Comparison of ENCODE assay signal across 9 mouse cellular contexts in the genomic region with DNA sequence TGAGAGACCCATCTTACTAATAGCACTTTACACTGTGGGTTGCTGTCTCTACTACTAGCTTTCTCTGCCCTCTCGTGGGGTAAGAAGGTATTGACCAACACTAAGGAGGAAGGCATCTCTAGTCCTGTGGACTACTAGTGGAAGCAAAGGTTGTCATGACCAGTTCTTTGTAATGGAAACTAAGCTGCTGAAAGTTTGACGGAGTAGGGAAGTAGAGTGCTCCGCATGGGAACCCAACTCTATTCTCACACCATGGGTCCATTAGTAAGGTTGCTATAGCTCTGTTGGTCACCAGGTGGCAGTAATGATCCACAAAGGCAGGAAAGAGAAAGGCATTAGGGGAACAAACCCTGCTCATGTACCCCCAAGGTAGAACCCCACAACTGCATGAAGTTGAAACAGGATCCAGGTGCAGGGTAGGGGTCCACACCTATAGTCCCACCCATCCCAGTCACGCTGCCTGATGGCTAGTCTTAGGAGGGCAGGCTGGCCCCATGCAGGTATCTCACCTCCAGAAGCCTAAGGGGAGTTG. TPM values are rescaled to one million over a fixed set of nuclear protein-coding genes. Genes with fewer than 3 reads are reported as not detected.
DNase-seq lines count a peak whose midpoint lies in the region; ATAC-seq and TF ChIP-seq lines count a peak whose summit lies in the region.
"Had no signal": no experiment of that assay in that cellular context is flagged by ENCODE, and none has a peak within 500 bp of the region (broad histone marks: within the 10 kb centered on the region; RNA-seq: fewer than 3 reads in every experiment).

No protein-coding gene starts in this region.

- no peak for TF ChIP-seq EP300 in CH12.LX (IDR thresholded peaks at IDR 0.05; ENCODE audit: low read length)
- TF ChIP-seq EP300 in heart, postnatal 0 days (IDR thresholded peaks at IDR 0.05; ENCODE audit: low read depth), result no peak
- no peak for TF ChIP-seq EP300 in liver, embryonic 14.5 days (IDR thresholded peaks at IDR 0.05; ENCODE audit: low read depth)

- H3K79me2 ChIP-seq in CH12.LX (replicated peaks; ENCODE audit: control insufficient read depth, extremely low read depth, insufficient read depth, poor library complexity, severe bottlenecking), result 0 out of 2 replicates have a peak, but pooled peaks cover 3% of the 10 kb centered on the region

- peak; percentile 72 for DNase-seq in CH12.LX (ENCODE audit: extremely low read depth)
- peak; percentile 61 for DNase-seq in heart, postnatal 0 days (ENCODE audit: low spot score)
- DNase-seq in kidney, postnatal 36 days, result peak; percentile 68 to 80
- peak in 1 of 3 experiments; percentile 37 for DNase-seq in liver, embryonic 14.5 days (ENCODE audit: low read depth in 3 of 3, low spot score in 3 of 3)
- DNase-seq in telencephalon, adult 2 months (ENCODE audit: low read depth, low spot score), result peak; percentile 35

- peak; percentile 71 for TF ChIP-seq RAD21 in CH12.LX (IDR thresholded peaks at IDR 0.05; ENCODE audit: low read depth, low read length)

- in situ Hi-C loops in CH12.LX (cut with MboI; ENCODE audit: low pct_ligation_motif_present, low pct_unique_long_range_greater_than_20kb, low sequenced_read_pairs), result no loop called here

- no peaks in the 10 kb centered on the region for H3K27me3 ChIP-seq in CH12.LX (replicated peaks)
- H3K27me3 ChIP-seq in heart, postnatal 0 days (ENCODE audit: control insufficient read depth, insufficient read depth, low read length), result no peaks in the 10 kb centered on the region
- H3K27me3 ChIP-seq in liver, embryonic 14.5 days (ENCODE audit: control insufficient read depth, insufficient read depth, low read length), result no peaks in the 10 kb centered on the region
- H3K27me3 ChIP-seq in neural tube, embryonic 12.5 days (replicated peaks), result no peaks in the 10 kb centered on the region

- no peak; the same call in 1 of the 2 replicates for TF ChIP-seq POLR2A in CH12.LX (IDR thresholded peaks at IDR 0.05; ENCODE audit: low read depth, low read length)
- TF ChIP-seq POLR2A in bone marrow macrophage, adult 2 months (IDR thresholded peaks at IDR 0.05; ENCODE audit: borderline replicate concordance, low read depth, low read length), result no peak
- TF ChIP-seq POLR2A in embryonic fibroblast, embryonic 13.5 days (IDR thresholded peaks at IDR 0.05; ENCODE audit: low read depth, low read length), result no peak

- peak; percentile 46 for ATAC-seq in heart, postnatal 0 days (ENCODE audit: insufficient read depth, low read depth)
- peak; percentile 47 for ATAC-seq in liver, embryonic 14.5 days (ENCODE audit: insufficient read depth)
- peak; percentile 76 for ATAC-seq in neural tube, embryonic 12.5 days (ENCODE audit: low FRiP score, low read depth)

- H3K36me3 ChIP-seq in CH12.LX (replicated peaks in 1 of 2; ENCODE audit: control insufficient read depth in 1 of 2, insufficient read depth in 1 of 2, low read length in 1 of 2), result peaks cover 41 to 82% of the 10 kb centered on the region in 2 experiments
- peaks cover 50% of the 10 kb centered on the region for H3K36me3 ChIP-seq in heart, postnatal 0 days (replicated peaks; ENCODE audit: control insufficient read depth, insufficient read depth, low read length)
- peaks cover 44% of the 10 kb centered on the region for H3K36me3 ChIP-seq in liver, embryonic 14.5 days (replicated peaks; ENCODE audit: control insufficient read depth, insufficient read depth, low read depth)
- peaks cover 56% of the 10 kb centered on the region for H3K36me3 ChIP-seq in neural tube, embryonic 12.5 days

- H3K4me3 ChIP-seq in CH12.LX (replicated peaks in 1 of 3; ENCODE audit: low read depth in 2 of 3, low read length in 2 of 3, poor library complexity in 1 of 3), result no peak overlapping the region
- no peak overlapping the region for H3K4me3 ChIP-seq in bone marrow macrophage, adult 2 months (ENCODE audit: insufficient read depth, low read length)
- no peak overlapping the region for H3K4me3 ChIP-seq in embryonic fibroblast, embryonic 13.5 days (ENCODE audit: insufficient read depth, low read length)
- H3K4me3 ChIP-seq in heart, postnatal 0 days (ENCODE audit: low read depth, low read length), result no peak overlapping the region
- no peak overlapping the region for H3K4me3 ChIP-seq in liver, embryonic 14.5 days (ENCODE audit: insufficient read depth in 1 of 2, low read depth in 2 of 2, low read length in 2 of 2)
- H3K4me3 ChIP-seq in neural tube, embryonic 12.5 days, result no peak overlapping the region

- H3K4me2 ChIP-seq in CH12.LX (ENCODE audit: insufficient read depth, low read depth, poor library complexity, severe bottlenecking), result no peak overlapping the region
- no peak overlapping the region for H3K4me2 ChIP-seq in heart, postnatal 0 days (ENCODE audit: low read depth, low read length)
- no peak overlapping the region for H3K4me2 ChIP-seq in liver, embryonic 14.5 days (ENCODE audit: low read depth)
- no peak overlapping the region for H3K4me2 ChIP-seq in neural tube, embryonic 12.5 days (replicated peaks)

- no peaks in the 10 kb centered on the region for H3K9me3 ChIP-seq in CH12.LX (replicated peaks; ENCODE audit: low read length)
- no peaks in the 10 kb centered on the region for H3K9me3 ChIP-seq in heart, postnatal 0 days (replicated peaks; ENCODE audit: control insufficient read depth, low read length)
- no peaks in the 10 kb centered on the region for H3K9me3 ChIP-seq in liver, embryonic 14.5 days (ENCODE audit: control insufficient read depth, low read length)
- no peaks in the 10 kb centered on the region for H3K9me3 ChIP-seq in neural tube, embryonic 12.5 days

- peaks cover 0 to 3% of the 10 kb centered on the region in 2 experiments; a peak in 1 of 4 replicates for H3K4me1 ChIP-seq in CH12.LX (ENCODE audit: control insufficient read depth in 1 of 2, insufficient read depth in 2 of 2)
- H3K4me1 ChIP-seq in bone marrow macrophage, adult 2 months (ENCODE audit: control insufficient read depth, insufficient read depth, low read length), result 0 out of 2 replicates have a peak, but pooled peaks cover 6% of the 10 kb centered on the region
- H3K4me1 ChIP-seq in embryonic fibroblast, embryonic 13.5 days (ENCODE audit: control insufficient read depth, insufficient read depth, low read length), result no peaks in the 10 kb centered on the region
- no peaks in the 10 kb centered on the region for H3K4me1 ChIP-seq in heart, postnatal 0 days (ENCODE audit: control insufficient read depth, insufficient read depth)
- H3K4me1 ChIP-seq in liver, embryonic 14.5 days (replicated peaks; ENCODE audit: control insufficient read depth in 2 of 2, insufficient read depth in 2 of 2, low read length in 1 of 2), result no peaks in the 10 kb centered on the region
- H3K4me1 ChIP-seq in neural tube, embryonic 12.5 days, result no peaks in the 10 kb centered on the region

- no peak overlapping the region for H3K27ac ChIP-seq in CH12.LX (ENCODE audit: insufficient read depth, low read depth)
- no peak overlapping the region for H3K27ac ChIP-seq in bone marrow macrophage, adult 2 months (ENCODE audit: insufficient read depth, low read depth, low read length)
- H3K27ac ChIP-seq in embryonic fibroblast, embryonic 13.5 days (ENCODE audit: insufficient read depth, low read length), result no peak overlapping the region
- H3K27ac ChIP-seq in heart, postnatal 0 days (ENCODE audit: low read depth), result no peak overlapping the region
- H3K27ac ChIP-seq in liver, embryonic 14.5 days, result no peak overlapping the region
- no peak overlapping the region for H3K27ac ChIP-seq in neural tube, embryonic 12.5 days

- dilution Hi-C loops in CH12.LX (cut with MboI; ENCODE audit: extremely low pct_ligation_motif_present, extremely low pct_unique_long_range_greater_than_20kb, low sequenced_read_pairs), result no loop called here

- TF ChIP-seq CTCF in CH12.LX (conservative IDR thresholded peaks at IDR 0.05 in 1 of 2, IDR thresholded peaks at IDR 0.05 in 1 of 2; ENCODE audit: low read depth in 2 of 2, low read length in 2 of 2), result peak; percentile 81 to 91
- TF ChIP-seq CTCF in bone marrow macrophage, adult 2 months (IDR thresholded peaks at IDR 0.05; ENCODE audit: low read depth, low read length), result peak; percentile 38; the same call in 1 of the 2 replicates
- TF ChIP-seq CTCF in embryonic fibroblast, embryonic 13.5 days (IDR thresholded peaks at IDR 0.05; ENCODE audit: borderline replicate concordance, insufficient read depth, low read length), result 0 out of 2 replicates have a peak, but pooled peaks have one; percentile 0
- TF ChIP-seq CTCF in heart, postnatal 0 days (IDR thresholded peaks at IDR 0.05; ENCODE audit: low read depth), result peak; percentile 79
- TF ChIP-seq CTCF in liver, embryonic 14.5 days (IDR thresholded peaks at IDR 0.05; ENCODE audit: low read depth), result peak; percentile 93

- no peak overlapping the region for H3K9ac ChIP-seq in CH12.LX (ENCODE audit: insufficient read depth, low read depth)
- H3K9ac ChIP-seq in heart, postnatal 0 days (replicated peaks; ENCODE audit: low read depth, low read length), result no peak overlapping the region
- no peak overlapping the region for H3K9ac ChIP-seq in liver, embryonic 14.5 days (replicated peaks)
- no peak overlapping the region for H3K9ac ChIP-seq in neural tube, embryonic 12.5 days

- 27% methylated on average over 4 of the region's 4 CpGs for WGBS in heart, postnatal 0 days
- 22% methylated on average over 4 of the region's 4 CpGs for WGBS in liver, embryonic 14.5 days (ENCODE audit: insufficient replicate concordance)
- WGBS in neural tube, embryonic 12.5 days, result 24% methylated on average over 4 of the region's 4 CpGs

RNA-seq across cellular contexts. Expression of gene Dido1, which starts 31.1 kb away (rescaled TPM):
- 24.9 and 30.0 TPM in 2 replicates for total RNA-seq in CH12.LX (2012; rRNA removed)
- 15.5 and 16.4 TPM in 2 replicates for total RNA-seq in CH12.LX (2014; rRNA removed)
- polyA plus RNA-seq in CH12.LX (2012; ENCODE audit: insufficient read length, low read depth), result 25.0 and 25.8 TPM in 2 replicates
- polyA plus RNA-seq in bone marrow macrophage, adult 2 months (2012; ENCODE audit: insufficient read depth, insufficient read length, missing spikeins), result 30.2 and 32.9 TPM in 2 replicates
- polyA plus RNA-seq in embryonic fibroblast, embryonic 13.5 days (2011; ENCODE audit: insufficient read length, low read depth, missing spikeins), result 29.3 and 31.3 TPM in 2 replicates
- 22.8 and 28.3 TPM in 2 replicates for total RNA-seq in heart, postnatal 0 days (2014; rRNA removed; ENCODE audit: low replicate concordance)
- 9.9 and 12.2 TPM in 2 replicates for polyA plus RNA-seq in heart, postnatal 0 days (2015; fragmentation: Nextera tagmentation; extraction: Ambion mirVana)
- 9.1 and 12.2 TPM in 2 replicates for polyA plus RNA-seq in liver, embryonic 14.5 days (2012; rRNA removed)
- 10.4 and 12.2 TPM in 2 replicates for polyA plus RNA-seq in liver, embryonic 14.5 days (2014; fragmentation: Nextera tagmentation; extraction: Ambion mirVana)
- polyA plus RNA-seq in neural tube, embryonic 12.5 days (2016; fragmentation: Nextera tagmentation; extraction: Ambion mirVana), result 32.0 and 33.6 TPM in 2 replicates

RNA-seq across cellular contexts. Expression of gene Gid8, which starts 31.2 kb away (rescaled TPM):
- 15.6 and 21.7 TPM in 2 replicates for total RNA-seq in CH12.LX (2012; rRNA removed)
- total RNA-seq in CH12.LX (2014; rRNA removed), result 32.1 and 32.5 TPM in 2 replicates
- polyA plus RNA-seq in CH12.LX (2012; ENCODE audit: insufficient read length, low read depth), result 44.1 and 45.4 TPM in 2 replicates
- polyA plus RNA-seq in bone marrow macrophage, adult 2 months (2012; ENCODE audit: insufficient read depth, insufficient read length, missing spikeins), result 52.9 and 53.5 TPM in 2 replicates
- 58.0 and 71.8 TPM in 2 replicates for polyA plus RNA-seq in embryonic fibroblast, embryonic 13.5 days (2011; ENCODE audit: insufficient read length, low read depth, missing spikeins)
- 26.7 and 29.8 TPM in 2 replicates for total RNA-seq in heart, postnatal 0 days (2014; rRNA removed; ENCODE audit: low replicate concordance)
- polyA plus RNA-seq in heart, postnatal 0 days (2015; fragmentation: Nextera tagmentation; extraction: Ambion mirVana), result 51.9 and 52.6 TPM in 2 replicates
- 62.6 and 87.4 TPM in 2 replicates for polyA plus RNA-seq in liver, embryonic 14.5 days (2012; rRNA removed)
- 121 and 127 TPM in 2 replicates for polyA plus RNA-seq in liver, embryonic 14.5 days (2014; fragmentation: Nextera tagmentation; extraction: Ambion mirVana)
- 53.8 and 56.8 TPM in 2 replicates for polyA plus RNA-seq in neural tube, embryonic 12.5 days (2016; fragmentation: Nextera tagmentation; extraction: Ambion mirVana)

RNA-seq across cellular contexts. Expression of gene Tcfl5, which starts 36.2 kb away (rescaled TPM):
- not detected in 2 replicates for total RNA-seq in CH12.LX (2012; rRNA removed)
- not detected in 2 replicates for total RNA-seq in CH12.LX (2014; rRNA removed)
- polyA plus RNA-seq in CH12.LX (2012; ENCODE audit: insufficient read length, low read depth), result not detected in 2 replicates
- not detected in 2 replicates for polyA plus RNA-seq in bone marrow macrophage, adult 2 months (2012; ENCODE audit: insufficient read depth, insufficient read length, missing spikeins)
- 10.8 and 11.6 TPM in 2 replicates for polyA plus RNA-seq in embryonic fibroblast, embryonic 13.5 days (2011; ENCODE audit: insufficient read length, low read depth, missing spikeins)
- 0.04 and 0.12 TPM in 2 replicates for total RNA-seq in heart, postnatal 0 days (2014; rRNA removed; ENCODE audit: low replicate concordance)
- not detected in 2 replicates for polyA plus RNA-seq in heart, postnatal 0 days (2015; fragmentation: Nextera tagmentation; extraction: Ambion mirVana)
- 0.16 and 0.23 TPM in 2 replicates for polyA plus RNA-seq in liver, embryonic 14.5 days (2012; rRNA removed)
- not detected in 2 replicates for polyA plus RNA-seq in liver, embryonic 14.5 days (2014; fragmentation: Nextera tagmentation; extraction: Ambion mirVana)
- polyA plus RNA-seq in neural tube, embryonic 12.5 days (2016; fragmentation: Nextera tagmentation; extraction: Ambion mirVana), result 0.23 and 0.55 TPM in 2 replicates
- total RNA-seq: gastrocnemius, adult 8-10 months had no signal

RNA-seq across cellular contexts. Expression of gene Slc17a9, which starts 46.4 kb away (rescaled TPM):
- 13.4 and 16.2 TPM in 2 replicates for total RNA-seq in CH12.LX (2012; rRNA removed)
- 6.5 and 7.2 TPM in 2 replicates for total RNA-seq in CH12.LX (2014; rRNA removed)
- polyA plus RNA-seq in CH12.LX (2012; ENCODE audit: insufficient read length, low read depth), result 23.7 and 26.0 TPM in 2 replicates
- polyA plus RNA-seq in bone marrow macrophage, adult 2 months (2012; ENCODE audit: insufficient read depth, insufficient read length, missing spikeins), result 6.4 and 6.7 TPM in 2 replicates
- 1.5 and 2.9 TPM in 2 replicates for polyA plus RNA-seq in embryonic fibroblast, embryonic 13.5 days (2011; ENCODE audit: insufficient read length, low read depth, missing spikeins)
- total RNA-seq in heart, postnatal 0 days (2014; rRNA removed; ENCODE audit: low replicate concordance), result 1.5 TPM in 1 of 2 replicates, not detected in the other
- 0.44 and 0.60 TPM in 2 replicates for polyA plus RNA-seq in heart, postnatal 0 days (2015; fragmentation: Nextera tagmentation; extraction: Ambion mirVana)
- polyA plus RNA-seq in liver, embryonic 14.5 days (2012; rRNA removed), result 7.7 and 10.5 TPM in 2 replicates
- polyA plus RNA-seq in liver, embryonic 14.5 days (2014; fragmentation: Nextera tagmentation; extraction: Ambion mirVana), result 5.6 and 6.8 TPM in 2 replicates
- 0.43 and 0.52 TPM in 2 replicates for polyA plus RNA-seq in neural tube, embryonic 12.5 days (2016; fragmentation: Nextera tagmentation; extraction: Ambion mirVana)

Comparison
In these comparisons a context has a peak if more than half of its experiments do, and no peak if none do; other contexts are left out.
1. CTCF ChIP-seq: peak in every context shown above with its lines; median percentile 93 in liver, embryonic 14.5 days; 86 in CH12.LX; 79 in heart, postnatal 0 days; 38 in bone marrow macrophage, adult 2 months; 0 in embryonic fibroblast, embryonic 13.5 days.